Mouse (Mus musculus): Measurements from ENCODE around the gene Gpr137.
"Not testable (repeated sequence)": the region's sequence is repeated elsewhere in the genome, so short reads cannot be mapped to it uniquely, and the experiment has no call there.

Gene Gpr137

GRCm38 (mm10) chr19:6899641-6900040, 42.6 kb downstream of the Gpr137 start:
- DNase-seq: no peak

- not testable (repeated sequence) for DNase-seq
Measured at GRCm38 (mm10) chr19:6895608-6896305, 46.5 kb downstream of the Gpr137 start.

- no peak for DNase-seq
Measured at GRCm38 (mm10) chr19:6893731-6894451, 48.4 kb downstream of the Gpr137 start.

- DNase-seq: no peak
Measured at GRCm38 (mm10) chr19:6892512-6892911, 49.8 kb downstream of the Gpr137 start.
